Mouse (Mus musculus): Measurements from ENCODE around the gene E2f2.

GRCm38 (mm10) chr4:136177612-136178474 is 5.6 kb downstream of the E2f2 start:
- TF ChIP-seq CTCF (IDR thresholded peaks at IDR 0.05; ENCODE audit: borderline replicate concordance, extremely low read depth, insufficient read depth, insufficient read length) = no peak
- TF ChIP-seq POLR2A (IDR thresholded peaks at IDR 0.05; ENCODE audit: borderline replicate concordance, extremely low read depth, insufficient read depth, insufficient read length, poor library complexity, severe bottlenecking) = no peak

Data from brain, embryonic 14.5 days (tissue).